Mouse (Mus musculus): ENCODE measurements around the gene Epn2. TPM values are rescaled to one million over a fixed set of nuclear protein-coding genes. Genes with fewer than 3 reads are reported as not detected.

Gene Epn2
- total and polyA plus RNA-seq, 3 experiments = 7.2 to 13.8 (median 10.1) TPM

- Histone ChIP-seq H3K27me3 (replicated peaks) (peaks cover 17% of the 10 kb centered on the region), H3K27ac (ENCODE audit: insufficient read depth, low read depth) (no peak overlapping the region), H3K4me1 (ENCODE audit: control insufficient read depth in 1 of 2, insufficient read depth in 2 of 2) (peaks cover 3 to 10% of the 10 kb centered on the region in 2 experiments; a peak in 3 of 4 replicates), H3K79me2 (replicated peaks; ENCODE audit: control insufficient read depth, extremely low read depth, insufficient read depth, poor library complexity, severe bottlenecking) (peaks cover 4% of the 10 kb centered on the region), H3K9ac (ENCODE audit: insufficient read depth, low read depth) (no peak overlapping the region), H3K4me2 (ENCODE audit: insufficient read depth, low read depth, poor library complexity, severe bottlenecking) (no peak overlapping the region), H3K4me3 (replicated peaks in 1 of 3; ENCODE audit: low read depth in 2 of 3, low read length in 2 of 3, poor library complexity in 1 of 3) (no peak overlapping the region), H3K36me3 (replicated peaks in 1 of 2; ENCODE audit: control insufficient read depth in 1 of 2, insufficient read depth in 1 of 2, low read length in 1 of 2) (no peaks in the 10 kb centered on the region), H3K9me3 (replicated peaks; ENCODE audit: low read length) (peaks cover 4% of the 10 kb centered on the region)
- dilution Hi-C loops (cut with MboI; ENCODE audit: extremely low pct_ligation_motif_present, extremely low pct_unique_long_range_greater_than_20kb, low sequenced_read_pairs) = no loop called here
- no peak for TF ChIP-seq JUN (IDR thresholded peaks at IDR 0.05; ENCODE audit: insufficient read depth, low read depth, low read length)
- no peak for TF ChIP-seq JUND (conservative IDR thresholded peaks at IDR 0.05; ENCODE audit: low read depth, low read length)
- no peak for TF ChIP-seq ELF1 (IDR thresholded peaks at IDR 0.05; ENCODE audit: low read depth, low read length)
- no peak for TF ChIP-seq MEF2A (IDR thresholded peaks at IDR 0.05; ENCODE audit: borderline replicate concordance, low read depth, low read length)
- TF ChIP-seq RAD21 (IDR thresholded peaks at IDR 0.05; ENCODE audit: low read depth, low read length) = no peak
- TF ChIP-seq USF2 (conservative IDR thresholded peaks at IDR 0.05; ENCODE audit: low read depth, low read length) = no peak
- no peak for TF ChIP-seq POLR2A (IDR thresholded peaks at IDR 0.05; ENCODE audit: low read depth, low read length)
- TF ChIP-seq ZNF384 (IDR thresholded peaks at IDR 0.05; ENCODE audit: low read depth, low read length) = no peak
- no peak for TF ChIP-seq MYC (IDR thresholded peaks at IDR 0.05; ENCODE audit: low read depth, low read length)
- no peak for TF ChIP-seq SIN3A (IDR thresholded peaks at IDR 0.05; ENCODE audit: low read length)
- no peak for TF ChIP-seq GABPA (IDR thresholded peaks at IDR 0.05; ENCODE audit: insufficient replicate concordance, low read depth, low read length)
- no peak for TF ChIP-seq USF1 (IDR thresholded peaks at IDR 0.05; ENCODE audit: low read depth, low read length)
- no peak for TF ChIP-seq NRF1 (IDR thresholded peaks at IDR 0.05; ENCODE audit: low read depth, low read length)
- no peak for TF ChIP-seq ETS1 (conservative IDR thresholded peaks at IDR 0.05; ENCODE audit: low read depth, low read length)
- in situ Hi-C loops (cut with MboI; ENCODE audit: low pct_ligation_motif_present, low pct_unique_long_range_greater_than_20kb, low sequenced_read_pairs) = no loop called here
- no peak for DNase-seq (ENCODE audit: extremely low read depth)
Measured at GRCm38 (mm10) chr11:61571225-61571624, 8.3 kb downstream of the Epn2 start.

- TF ChIP-seq MEF2A (IDR thresholded peaks at IDR 0.05; ENCODE audit: borderline replicate concordance, low read depth, low read length) = no peak
- no peak for TF ChIP-seq JUND (conservative IDR thresholded peaks at IDR 0.05; ENCODE audit: low read depth, low read length)
- no peak for TF ChIP-seq CTCF (conservative IDR thresholded peaks at IDR 0.05 in 1 of 2, IDR thresholded peaks at IDR 0.05 in 1 of 2; ENCODE audit: low read depth in 2 of 2, low read length in 2 of 2)
- no peak for TF ChIP-seq GABPA (IDR thresholded peaks at IDR 0.05; ENCODE audit: insufficient replicate concordance, low read depth, low read length)
- TF ChIP-seq NRF1 (IDR thresholded peaks at IDR 0.05; ENCODE audit: low read depth, low read length) = no peak
- no peak for TF ChIP-seq KAT2A (IDR thresholded peaks at IDR 0.05; ENCODE audit: insufficient replicate concordance, low read length)
- no peak for TF ChIP-seq ELF1 (IDR thresholded peaks at IDR 0.05; ENCODE audit: low read depth, low read length)
- no peak for TF ChIP-seq TCF12 (IDR thresholded peaks at IDR 0.05; ENCODE audit: low read depth, low read length)
- TF ChIP-seq E2F4 (IDR thresholded peaks at IDR 0.05; ENCODE audit: insufficient replicate concordance, low read depth, low read length) = no peak
- TF ChIP-seq TBP (conservative IDR thresholded peaks at IDR 0.05; ENCODE audit: low read depth, low read length) = no peak
- no peak for TF ChIP-seq ETS1 (conservative IDR thresholded peaks at IDR 0.05; ENCODE audit: low read depth, low read length)
- TF ChIP-seq SMC3 (IDR thresholded peaks at IDR 0.05; ENCODE audit: low read depth, low read length) = no peak
- TF ChIP-seq CHD1 (IDR thresholded peaks at IDR 0.05; ENCODE audit: low read depth, low read length) = no peak
- TF ChIP-seq HCFC1 (IDR thresholded peaks at IDR 0.05; ENCODE audit: low read depth, low read length) = no peak
- no peak for TF ChIP-seq ZC3H11A (IDR thresholded peaks at IDR 0.05; ENCODE audit: low read depth, low read length)
- H3K79me2 ChIP-seq (replicated peaks; ENCODE audit: control insufficient read depth, extremely low read depth, insufficient read depth, poor library complexity, severe bottlenecking) = no peaks in the 10 kb centered on the region; the same call in 1 of the 2 replicates
- H3K4me2 ChIP-seq (ENCODE audit: insufficient read depth, low read depth, poor library complexity, severe bottlenecking) = no peak overlapping the region
- H3K9ac ChIP-seq (ENCODE audit: insufficient read depth, low read depth) = no peak overlapping the region
- H3K27ac ChIP-seq (ENCODE audit: insufficient read depth, low read depth) = no peak overlapping the region
- H3K27me3 ChIP-seq (replicated peaks) = peaks cover 23% of the 10 kb centered on the region
- H3K36me3 ChIP-seq (replicated peaks in 1 of 2; ENCODE audit: control insufficient read depth in 1 of 2, insufficient read depth in 1 of 2, low read length in 1 of 2) = no peaks in the 10 kb centered on the region
- dilution Hi-C loops (cut with MboI; ENCODE audit: extremely low pct_ligation_motif_present, extremely low pct_unique_long_range_greater_than_20kb, low sequenced_read_pairs) (no loop called here), in situ Hi-C loops (cut with MboI; ENCODE audit: low pct_ligation_motif_present, low pct_unique_long_range_greater_than_20kb, low sequenced_read_pairs) (no loop called here)
- peaks cover 4% of the 10 kb centered on the region for H3K9me3 ChIP-seq (replicated peaks; ENCODE audit: low read length)
- H3K4me1 ChIP-seq (ENCODE audit: control insufficient read depth in 1 of 2, insufficient read depth in 2 of 2) = peaks cover 5 to 17% of the 10 kb centered on the region in 2 experiments
- H3K4me3 ChIP-seq (replicated peaks in 1 of 3; ENCODE audit: low read depth in 2 of 3, low read length in 2 of 3, poor library complexity in 1 of 3) = no peak overlapping the region
- no peak for DNase-seq (ENCODE audit: extremely low read depth)
Measured at GRCm38 (mm10) chr11:61569671-61570070, 9.8 kb downstream of the Epn2 start.

Data from CH12.LX (cell line).